Mouse (Mus musculus): ENCODE data around the gene Tars2.

GRCm38 (mm10) chr3:95806677-95807076 is 46.7 kb upstream of the Tars2 start:
- TF ChIP-seq CTCF (IDR thresholded peaks at IDR 0.05; ENCODE audit: low read depth, low read length) (no peak), POLR2AphosphoS5 (IDR thresholded peaks at IDR 0.05; ENCODE audit: insufficient replicate concordance, low read depth, low read length) (no peak), GATA1 (IDR thresholded peaks at IDR 0.05; ENCODE audit: borderline replicate concordance, low read length) (no peak), TAL1 (conservative IDR thresholded peaks at IDR 0.05; ENCODE audit: low read depth, low read length) (no peak), GATA2 (IDR thresholded peaks at IDR 0.05; ENCODE audit: borderline replicate concordance, low read depth, low read length) (no peak)

Measured in G1E (cell line).